Mouse (Mus musculus): ENCODE results near the gene Vmn1r24. TPM values are rescaled to one million over a fixed set of nuclear protein-coding genes. Genes with fewer than 3 reads are reported as not detected.
"Not testable (repeated sequence)": the region's sequence is repeated elsewhere in the genome, so short reads cannot be mapped to it uniquely, and the experiment has no call there.

Vmn1r24 gene
- not detected for total RNA-seq (2022)

DNA sequence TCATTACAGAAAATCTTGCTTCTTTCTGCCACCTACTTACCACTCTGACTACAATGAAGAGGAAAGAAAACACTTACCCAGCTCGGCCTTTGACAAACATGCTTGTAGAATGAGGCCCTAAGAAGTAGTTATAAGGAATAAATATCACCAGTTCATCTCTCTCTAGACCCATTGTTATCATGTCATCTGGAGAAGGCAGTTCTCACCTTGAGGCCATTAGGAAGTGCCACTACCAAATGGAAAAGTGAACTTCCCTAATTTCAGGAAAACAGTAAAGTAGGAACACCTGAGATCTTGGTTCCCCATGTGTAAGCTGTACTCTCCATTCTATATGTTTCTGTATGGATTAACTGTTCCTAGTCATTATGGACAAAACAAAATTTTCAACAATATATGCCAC, at the start of gene Vmn1r24:
Gene Vmn1r24, minus strand, starts transcription at position 101 of the 400 bp plus-strand sequence.
- DNase-seq: not testable (repeated sequence)

DNA sequence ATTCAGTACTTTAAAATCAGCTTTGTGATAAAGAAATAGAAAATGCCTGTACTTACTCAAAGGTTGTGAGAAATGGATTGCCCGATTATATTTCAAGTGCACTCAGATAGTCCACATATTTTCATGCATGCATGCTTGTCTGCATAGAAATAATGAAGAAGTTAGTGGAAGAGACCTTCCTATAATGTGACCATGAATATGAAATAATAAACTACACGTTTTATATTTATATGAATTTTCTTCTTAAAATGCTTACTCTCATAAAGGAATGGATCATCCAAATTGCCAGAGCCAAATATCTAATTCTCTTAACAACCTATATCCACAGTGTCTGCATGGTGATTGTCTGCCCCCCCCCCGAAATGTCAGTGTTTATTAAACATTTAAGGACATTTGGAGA, 19.4 kb upstream of the Vmn1r24 start, which contains the start of gene Vmn1r25:
Gene Vmn1r25, minus strand, starts transcription at position 101 of the 400 bp plus-strand sequence.
- no peak for DNase-seq

DNA sequence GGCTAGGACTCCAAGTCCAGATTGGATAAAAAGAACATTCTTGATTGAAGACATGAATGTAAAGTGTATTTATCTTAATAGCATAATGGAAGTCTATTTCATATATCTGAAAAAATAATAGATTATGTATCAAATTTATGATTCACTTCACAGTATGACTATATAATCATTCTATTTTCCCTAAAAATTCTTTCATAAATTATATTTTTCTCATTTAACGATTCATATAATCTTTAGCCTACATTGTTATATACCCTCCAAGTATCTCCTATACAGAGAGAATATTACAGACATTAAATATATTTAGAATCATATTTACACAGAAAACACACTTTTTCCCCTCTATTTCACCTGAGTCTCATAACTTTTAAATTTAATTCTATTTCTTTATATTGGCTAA, 34.6 kb downstream of the Vmn1r24 start, which contains the start of gene Vmn1r23:
Gene Vmn1r23, minus strand, starts transcription at position 101 of the 400 bp plus-strand sequence.
- DNase-seq: no peak

DNA sequence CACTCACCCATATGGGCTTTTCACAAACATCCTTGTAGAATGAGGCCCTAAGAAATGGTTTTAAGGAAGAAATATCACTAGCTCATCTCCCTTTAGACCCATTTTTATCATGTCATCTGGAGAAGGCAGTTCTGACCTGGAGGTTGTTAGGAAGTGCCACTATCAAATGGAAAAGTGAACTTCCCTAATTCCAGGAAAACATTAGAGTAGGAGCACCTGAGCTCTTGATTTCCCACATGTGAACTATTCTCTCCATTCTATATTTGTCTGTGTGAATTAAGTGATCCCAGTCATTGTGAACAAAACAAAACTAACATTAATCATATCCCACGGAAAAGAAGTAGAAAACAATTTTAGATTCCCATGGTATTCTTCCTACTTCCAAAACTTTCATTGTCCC, 53.4 kb downstream of the Vmn1r24 start, which contains the start of gene Vmn1r22:
Gene Vmn1r22, minus strand, starts transcription at position 101 of the 400 bp plus-strand sequence.
- no peak for DNase-seq

Other genes with a start within 250 kb of the Vmn1r24 start
- gene Vopp1, start 136.3 kb downstream of the Vmn1r24 start, total RNA-seq (2022): 10 to 100 TPM; 16.8 to 21.4 (median 17.2) TPM
- gene Vmn1r21, start 111.2 kb downstream of the Vmn1r24 start, total RNA-seq (2022): not detected
- gene Vmn1r22, start 53.5 kb downstream of the Vmn1r24 start, total RNA-seq (2022): not detected
- gene Vmn1r23, start 34.7 kb downstream of the Vmn1r24 start, total RNA-seq (2022): not detected
- gene Vmn1r25, start 19.3 kb upstream of the Vmn1r24 start, total RNA-seq (2022): not detected
- not detected for gene Vmn1r26, start 53.7 kb upstream of the Vmn1r24 start, total RNA-seq (2022)

All from adrenal gland, adult 8-10 months (tissue).